23 mouse cellular contexts compared by ENCODE assay signal in the genomic region with DNA sequence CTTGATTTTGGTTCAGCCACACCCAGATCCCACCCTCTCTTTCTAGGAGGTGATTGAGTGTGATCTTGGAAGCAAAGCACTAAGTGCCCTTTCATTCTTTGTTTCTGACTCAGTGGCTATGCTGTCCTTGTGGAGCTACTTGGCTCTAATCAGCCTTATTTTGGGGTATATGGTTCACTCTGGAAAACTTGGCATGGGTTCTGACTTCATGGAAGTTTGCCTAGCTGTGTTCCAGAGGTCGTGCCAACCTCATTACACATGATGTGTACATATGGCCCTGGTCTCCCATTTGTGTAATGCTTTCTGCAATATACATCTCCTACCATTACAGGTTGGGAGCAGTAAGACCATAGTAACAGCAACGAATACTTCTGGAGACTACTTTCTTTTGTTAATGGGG.
DNase-seq lines count a peak whose midpoint lies in the region; ATAC-seq and TF ChIP-seq lines count a peak whose summit lies in the region.
"Had no signal": no experiment of that assay in that cellular context is flagged by ENCODE, and none has a peak within 500 bp of the region (broad histone marks: within the 10 kb centered on the region; RNA-seq: fewer than 3 reads in every experiment).

No protein-coding gene starts in this region.

- no peak overlapping the region for H3K4me3 ChIP-seq in hindbrain, embryonic 14.5 days (replicated peaks; ENCODE audit: low read length)
- no peak overlapping the region for H3K4me3 ChIP-seq in hindbrain, postnatal 0 days (ENCODE audit: low read length)
- H3K4me3 ChIP-seq: embryonic facial prominence, embryonic 12.5 days; embryonic facial prominence, embryonic 15.5 days; heart, embryonic 13.5 days; hindbrain, embryonic 15.5 days; intestine, embryonic 15.5 days had no signal

- no peak for TF ChIP-seq POLR2A in brain, embryonic 14.5 days (IDR thresholded peaks at IDR 0.05; ENCODE audit: borderline replicate concordance, extremely low read depth, insufficient read depth, insufficient read length, poor library complexity, severe bottlenecking)

- H3K4me2 ChIP-seq in hindbrain, embryonic 14.5 days (replicated peaks): no peak overlapping the region
- no peak overlapping the region for H3K4me2 ChIP-seq in hindbrain, postnatal 0 days (ENCODE audit: low read depth, low read length)
- H3K4me2 ChIP-seq: embryonic facial prominence, embryonic 12.5 days; embryonic facial prominence, embryonic 15.5 days; heart, embryonic 13.5 days; hindbrain, embryonic 15.5 days; intestine, embryonic 15.5 days had no signal

- no peaks in the 10 kb centered on the region for H3K4me1 ChIP-seq in hindbrain, embryonic 14.5 days (replicated peaks; ENCODE audit: control insufficient read depth, insufficient read depth, low read length)
- H3K4me1 ChIP-seq in hindbrain, postnatal 0 days (ENCODE audit: insufficient read depth, low read length): no peaks in the 10 kb centered on the region
- H3K4me1 ChIP-seq: embryonic facial prominence, embryonic 12.5 days; embryonic facial prominence, embryonic 15.5 days; heart, embryonic 13.5 days; hindbrain, embryonic 15.5 days; intestine, embryonic 15.5 days had no signal

- WGBS in hindbrain, embryonic 14.5 days: 77% methylated on average over 2 of the region's 2 CpGs
- WGBS in hindbrain, postnatal 0 days: 71% methylated on average over 2 of the region's 2 CpGs

- no peak overlapping the region for H3K27ac ChIP-seq in hindbrain, embryonic 14.5 days
- no peak overlapping the region for H3K27ac ChIP-seq in hindbrain, postnatal 0 days
- H3K27ac ChIP-seq: embryonic facial prominence, embryonic 12.5 days; embryonic facial prominence, embryonic 15.5 days; heart, embryonic 13.5 days; hindbrain, embryonic 15.5 days; intestine, embryonic 15.5 days had no signal

- no peak for ATAC-seq in hindbrain, embryonic 14.5 days (ENCODE audit: low FRiP score)
- ATAC-seq in hindbrain, postnatal 0 days: no peak
- ATAC-seq: forebrain, embryonic 16.5 days; intestine, embryonic 15.5 days; Patski had no signal

- no peaks in the 10 kb centered on the region for H3K36me3 ChIP-seq in hindbrain, embryonic 14.5 days (replicated peaks; ENCODE audit: control insufficient read depth, insufficient read depth)
- H3K36me3 ChIP-seq in hindbrain, postnatal 0 days (ENCODE audit: insufficient read depth, low read length): no peaks in the 10 kb centered on the region
- H3K36me3 ChIP-seq: embryonic facial prominence, embryonic 12.5 days; embryonic facial prominence, embryonic 15.5 days; heart, embryonic 13.5 days; hindbrain, embryonic 15.5 days; intestine, embryonic 15.5 days had no signal

- TF ChIP-seq CTCF in hindbrain, postnatal 0 days (IDR thresholded peaks at IDR 0.05; ENCODE audit: low read depth): no peak
- no peak for TF ChIP-seq CTCF in brain, embryonic 14.5 days (IDR thresholded peaks at IDR 0.05; ENCODE audit: borderline replicate concordance, extremely low read depth, insufficient read depth, insufficient read length)

- DNase-seq in cerebellum, postnatal 10 days: peak; percentile 2 to 7
- DNase-seq in cerebellum, postnatal 25 days: no peak
- peak; percentile 21 for DNase-seq in hindbrain, embryonic 14.5 days (ENCODE audit: low spot score)
- DNase-seq in hindbrain, postnatal 0 days (ENCODE audit: low spot score): no peak
- DNase-seq in brain, embryonic 14.5 days (ENCODE audit: low read depth): peak; percentile 27
- DNase-seq in retina, embryonic 14.5 days (ENCODE audit: low spot score): no peak
- DNase-seq: adrenal gland, postnatal 14 days; cerebellum, adult 11-12 months; cerebellum, adult 8-10 months; cerebellum, postnatal 14 days; gastrocnemius, postnatal 14 days; heart, adult 18-20 months; heart, postnatal 14 days; heart, postnatal 4 days; kidney, adult 11 months; kidney, adult 8-10 months had no signal

- no peaks in the 10 kb centered on the region for H3K27me3 ChIP-seq in hindbrain, embryonic 14.5 days (ENCODE audit: control insufficient read depth, insufficient read depth, low read length)
- H3K27me3 ChIP-seq in hindbrain, postnatal 0 days (ENCODE audit: insufficient read depth, low read length): no peaks in the 10 kb centered on the region
- H3K27me3 ChIP-seq: embryonic facial prominence, embryonic 12.5 days; embryonic facial prominence, embryonic 15.5 days; heart, embryonic 13.5 days; hindbrain, embryonic 15.5 days; intestine, embryonic 15.5 days; Patski had no signal

- no peak overlapping the region for H3K9ac ChIP-seq in hindbrain, embryonic 14.5 days
- H3K9ac ChIP-seq in hindbrain, postnatal 0 days (replicated peaks; ENCODE audit: low read length): no peak overlapping the region
- H3K9ac ChIP-seq: embryonic facial prominence, embryonic 12.5 days; embryonic facial prominence, embryonic 15.5 days; heart, embryonic 13.5 days; hindbrain, embryonic 15.5 days; intestine, embryonic 15.5 days had no signal

- H3K9me3 ChIP-seq in hindbrain, embryonic 14.5 days (ENCODE audit: control insufficient read depth, low read length): no peaks in the 10 kb centered on the region
- no peaks in the 10 kb centered on the region for H3K9me3 ChIP-seq in hindbrain, postnatal 0 days (ENCODE audit: low read length)
- H3K9me3 ChIP-seq: embryonic facial prominence, embryonic 12.5 days; embryonic facial prominence, embryonic 15.5 days; heart, embryonic 13.5 days; hindbrain, embryonic 15.5 days; intestine, embryonic 15.5 days had no signal

Comparison
In these comparisons a context has a peak if more than half of its experiments do, and no peak if none do; other contexts are left out.
1. DNase-seq: peak in cerebellum, postnatal 10 days (2 of 2), hindbrain, embryonic 14.5 days (single experiment) and brain, embryonic 14.5 days (single experiment); none in cerebellum, postnatal 25 days (0 of 2), hindbrain, postnatal 0 days (single experiment) and retina, embryonic 14.5 days (single experiment).